Mouse (Mus musculus) CH12.LX (cell line): ENCODE measurements around the gene Dnajc7. TPM values are rescaled to one million over a fixed set of nuclear protein-coding genes. Genes with fewer than 3 reads are reported as not detected.
A peak's percentile ranks its signal among the peaks of the same experiment; 100 is the strongest.

Source experiments
- DNase-seq: peaks from one replicate; pipeline ENCODE4 v3.0.0-alpha.2; 2013; ENCODE audit errors: extremely low read depth
- H3K27ac ChIP-seq: 2 replicates; pipeline ENCODE4 v1.5.1; 2012; ENCODE audit warnings: low read depth, mild to moderate bottlenecking, control low read depth, moderate library complexity; ENCODE audit not compliant: insufficient read depth
- H3K27me3 ChIP-seq: replicated peaks from 2 replicates; pipeline ENCODE3; 2012; ENCODE audit warnings: inconsistent platforms
- H3K36me3 ChIP-seq, 2 experiments: replicated peaks in 1 of 2; 2 replicates each; pipeline versions ENCODE3 to v1.6.1; 2012; ENCODE audit warnings: inconsistent platforms in 1 of 2, low read length in 1 of 2, mild to moderate bottlenecking in 1 of 2, mixed read lengths in 1 of 2, moderate library complexity in 1 of 2; ENCODE audit not compliant: control insufficient read depth in 1 of 2, insufficient read depth in 1 of 2
- H3K4me1 ChIP-seq, 2 experiments: 2 replicates each; pipeline ENCODE4 v1.6.1; 2012; ENCODE audit warnings: inconsistent platforms in 1 of 2, moderate library complexity in 1 of 2; ENCODE audit not compliant: insufficient read depth in 2 of 2, control insufficient read depth in 1 of 2
- H3K4me2 ChIP-seq: 2 replicates; pipeline ENCODE4 v1.6.1; 2012; ENCODE audit warnings: low read depth, mild to moderate bottlenecking, control low read depth; ENCODE audit not compliant: poor library complexity, insufficient read depth, severe bottlenecking
- H3K4me3 ChIP-seq, 3 experiments: fragments of 150-350 bp in 1 of 3; sonication (generic) in 1 of 3; replicated peaks in 1 of 3; 2 replicates each; pipeline versions ENCODE3 to v1.5.1; 2011 to 2012; ENCODE audit warnings: low read depth in 2 of 3, low read length in 2 of 3, mild to moderate bottlenecking in 2 of 3, moderate library complexity in 2 of 3, control low read depth in 1 of 3, improper control_type of control experiment in 1 of 3, inconsistent platforms in 1 of 3, mixed read lengths in 1 of 3; ENCODE audit not compliant: poor library complexity in 1 of 3
- H3K79me2 ChIP-seq: replicated peaks from 2 replicates; pipeline ENCODE4 v1.6.1; 2012; ENCODE audit warnings: mild to moderate bottlenecking, moderate library complexity; ENCODE audit not compliant: control insufficient read depth, poor library complexity, insufficient read depth, severe bottlenecking; ENCODE audit errors: extremely low read depth
- H3K9ac ChIP-seq: 2 replicates; pipeline ENCODE4 v1.6.1; 2012; ENCODE audit warnings: low read depth, mild to moderate bottlenecking, control low read depth, moderate library complexity; ENCODE audit not compliant: insufficient read depth
- H3K9me3 ChIP-seq: replicated peaks from 2 replicates; pipeline ENCODE3; 2012; ENCODE audit warnings: low read length, inconsistent platforms, mixed read lengths
- BHLHE40 ChIP-seq: IDR thresholded peaks from 2 replicates; pipeline ENCODE4 v1.6.1; 2011; ENCODE audit warnings: mild to moderate bottlenecking, low read depth, low read length, improper control_type of control experiment
- CHD1 ChIP-seq: IDR thresholded peaks from 2 replicates; pipeline ENCODE4 v1.6.1; 2012; ENCODE audit warnings: low read depth, low read length, improper control_type of control experiment, inconsistent platforms
- CHD2 ChIP-seq: IDR thresholded peaks from 2 replicates; pipeline ENCODE4 v1.6.1; 2011; ENCODE audit warnings: low read length, improper control_type of control experiment
- CTCF ChIP-seq, 2 experiments: IDR thresholded peaks in 1 of 2; conservative IDR thresholded peaks in 1 of 2; 2 replicates each; pipeline ENCODE4 v1.5.1; 2011 to 2012; ENCODE audit warnings: low read depth in 2 of 2, low read length in 2 of 2, improper control_type of control experiment in 1 of 2, inconsistent platforms in 1 of 2, mild to moderate bottlenecking in 1 of 2, moderate library complexity in 1 of 2
- E2F4 ChIP-seq: IDR thresholded peaks from 2 replicates; pipeline ENCODE4 v1.6.1; 2011; ENCODE audit warnings: low read depth, low read length, improper control_type of control experiment; ENCODE audit not compliant: insufficient replicate concordance
- ELF1 ChIP-seq: IDR thresholded peaks from 2 replicates; pipeline ENCODE4 v1.6.1; 2014; ENCODE audit warnings: low read depth, mild to moderate bottlenecking, inconsistent platforms, low read length, improper control_type of control experiment
- EP300 ChIP-seq: IDR thresholded peaks from 2 replicates; pipeline ENCODE4 v1.6.1; 2011; ENCODE audit warnings: low read length, improper control_type of control experiment
- ETS1 ChIP-seq: conservative IDR thresholded peaks from 2 replicates; pipeline ENCODE4 v1.6.1; 2012; ENCODE audit warnings: low read depth, mild to moderate bottlenecking, inconsistent platforms, low read length, improper control_type of control experiment, moderate library complexity
- IRF4 ChIP-seq: IDR thresholded peaks from 2 replicates; pipeline ENCODE4 v1.6.1; 2014; ENCODE audit warnings: low read depth, mild to moderate bottlenecking, inconsistent platforms, low read length, improper control_type of control experiment
- JUN ChIP-seq: IDR thresholded peaks from 2 replicates; pipeline ENCODE4 v1.6.1; 2011; ENCODE audit warnings: low read depth, mild to moderate bottlenecking, low read length, improper control_type of control experiment, moderate library complexity; ENCODE audit not compliant: insufficient read depth
- MAZ ChIP-seq: IDR thresholded peaks from 2 replicates; pipeline ENCODE4 v1.6.1; 2012; ENCODE audit warnings: low read depth, mild to moderate bottlenecking, inconsistent platforms, low read length, improper control_type of control experiment, moderate library complexity
- MEF2A ChIP-seq: IDR thresholded peaks from 2 replicates; pipeline ENCODE4 v1.6.1; 2014; ENCODE audit warnings: low read depth, mild to moderate bottlenecking, inconsistent platforms, low read length, improper control_type of control experiment, borderline replicate concordance
- MYC ChIP-seq: IDR thresholded peaks from 2 replicates; pipeline ENCODE4 v1.6.1; 2011; ENCODE audit warnings: low read depth, mild to moderate bottlenecking, improper control_type of control experiment, low read length
- NELFE ChIP-seq: IDR thresholded peaks from 2 replicates; pipeline ENCODE4 v1.6.1; 2011; ENCODE audit warnings: low read depth, low read length, improper control_type of control experiment
- NRF1 ChIP-seq: IDR thresholded peaks from 2 replicates; pipeline ENCODE4 v1.6.1; 2014; ENCODE audit warnings: low read depth, mild to moderate bottlenecking, inconsistent platforms, low read length, improper control_type of control experiment, moderate library complexity
- POLR2A ChIP-seq: IDR thresholded peaks from 2 replicates; pipeline ENCODE4 v1.6.1; 2011; ENCODE audit warnings: low read depth, mild to moderate bottlenecking, improper control_type of control experiment, low read length
- RCOR1 ChIP-seq: conservative IDR thresholded peaks from 2 replicates; pipeline ENCODE4 v1.6.1; 2012; ENCODE audit warnings: low read depth, mild to moderate bottlenecking, inconsistent platforms, low read length, improper control_type of control experiment
- SIN3A ChIP-seq: IDR thresholded peaks from 2 replicates; pipeline ENCODE4 v1.6.1; 2012; ENCODE audit warnings: low read length, improper control_type of control experiment, inconsistent platforms
- SMC3 ChIP-seq: IDR thresholded peaks from 2 replicates; pipeline ENCODE4 v1.6.1; 2011; ENCODE audit warnings: low read depth, low read length, improper control_type of control experiment
- TBP ChIP-seq: conservative IDR thresholded peaks from 2 replicates; pipeline ENCODE4 v1.6.1; 2011; ENCODE audit warnings: low read depth, low read length, improper control_type of control experiment
- TCF12 ChIP-seq: IDR thresholded peaks from 2 replicates; pipeline ENCODE4 v1.6.1; 2014; ENCODE audit warnings: low read depth, mild to moderate bottlenecking, inconsistent platforms, low read length, improper control_type of control experiment
- UBTF ChIP-seq: IDR thresholded peaks from 2 replicates; pipeline ENCODE4 v1.6.1; 2012; ENCODE audit warnings: low read depth, mild to moderate bottlenecking, inconsistent platforms, low read length, improper control_type of control experiment, moderate library complexity
- USF1 ChIP-seq: IDR thresholded peaks from 2 replicates; pipeline ENCODE4 v1.6.1; 2014; ENCODE audit warnings: low read depth, mild to moderate bottlenecking, inconsistent platforms, low read length, improper control_type of control experiment
- ZKSCAN1 ChIP-seq: IDR thresholded peaks from 2 replicates; pipeline ENCODE4 v1.6.1; 2012; ENCODE audit warnings: low read depth, inconsistent platforms, low read length, improper control_type of control experiment, borderline replicate concordance
- dilution Hi-C: fragments of 300-500 bp; cut with MboI; formaldehyde crosslinking; loops from 2 replicates; pipeline ENCODE4 v1.14.3; 2020; ENCODE audit warnings: low sequenced_read_pairs; ENCODE audit not compliant: extremely low pct_unique_long_range_greater_than_20kb, extremely low pct_ligation_motif_present
- in situ Hi-C: fragments of 300-500 bp; cut with MboI; formaldehyde crosslinking; loops from 3 replicates; pipeline ENCODE4 v1.14.3; 2019; ENCODE audit warnings: low sequenced_read_pairs, low pct_ligation_motif_present, low pct_unique_long_range_greater_than_20kb, mixed read lengths
- polyA plus RNA-seq: library from polyadenylated mRNA; unstranded; fragments of >175 nt; gene quantifications from 2 replicates; pipeline ENCODE4 v1.2.1, GENCODE M21; 2012; ENCODE audit warnings: low read depth; ENCODE audit not compliant: insufficient read length
- total RNA-seq, 2 experiments: library from RNA; depleted of rRNA; stranded (reverse); fragments of 300-350 nt in 1 of 2; fragments of >200 nt in 1 of 2; gene quantifications; 2 replicates each; pipeline ENCODE4 v1.2.3; 2012 to 2014

Gene Dnajc7
- total and polyA plus RNA-seq, 3 experiments, result 123 to 455 (median 249) TPM

DNA sequence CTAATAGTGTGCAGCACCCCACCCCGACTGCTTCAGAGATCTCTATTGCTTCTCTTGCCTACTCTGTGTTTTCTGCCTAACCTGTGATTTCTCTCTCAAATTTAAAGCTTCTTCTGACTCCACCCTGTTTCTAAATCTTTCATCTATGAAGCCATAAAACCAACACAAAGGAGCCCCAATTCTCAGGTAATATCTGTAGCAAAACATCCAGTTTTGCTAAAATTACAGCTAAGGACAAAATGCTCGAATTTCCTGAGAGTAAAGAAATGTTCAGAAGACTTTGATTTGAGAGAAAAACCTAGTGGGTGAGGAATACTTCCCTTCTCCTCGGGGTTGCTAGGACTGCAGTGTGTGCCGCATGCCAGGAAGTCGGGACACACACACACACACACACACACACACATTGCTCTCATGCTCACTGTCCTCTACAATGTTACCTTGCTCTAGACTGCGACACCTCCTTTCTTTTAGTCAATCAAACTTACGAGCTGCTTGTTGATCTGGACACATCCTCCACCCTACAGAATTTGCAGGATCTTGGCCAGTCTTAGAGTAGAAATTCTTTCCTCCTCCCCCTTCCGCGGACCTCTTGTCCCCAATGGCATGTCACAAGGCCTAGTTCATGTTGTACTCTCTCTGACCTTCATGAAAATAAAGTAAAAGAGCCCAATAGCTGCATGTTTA lies 9.8 kb downstream of the Dnajc7 start:
- H3K4me2 ChIP-seq, result peak overlapping the region; percentile 91
- dilution Hi-C loops, result no loop called here
- TF ChIP-seq IRF4, result peak; percentile 35; the same call in 1 of the 2 replicates
- TF ChIP-seq BHLHE40, result 0 out of 2 replicates have a peak, but pooled peaks have one; percentile 12
- TF ChIP-seq CHD2, result no peak
- TF ChIP-seq EP300, result peak; percentile 22; the same call in 1 of the 2 replicates
- TF ChIP-seq RCOR1, result no peak
- TF ChIP-seq TBP, result 0 out of 2 replicates have a peak, but pooled peaks have one; percentile 4
- TF ChIP-seq, all 38 proteins: peak for 4
- H3K4me1 ChIP-seq, result peaks cover 22 to 90% of the 10 kb centered on the region in 2 experiments
- no peaks in the 10 kb centered on the region for H3K9me3 ChIP-seq
- peak overlapping the region; percentile 88 for H3K27ac ChIP-seq
- in situ Hi-C loops, result no loop called here
- H3K79me2 ChIP-seq, result peaks cover 100% of the 10 kb centered on the region
- DNase-seq, result no peak
- H3K27me3 ChIP-seq, result no peaks in the 10 kb centered on the region
- no peak overlapping the region for H3K4me3 ChIP-seq
- H3K9ac ChIP-seq, result peak overlapping the region; percentile 65
- H3K36me3 ChIP-seq, result peaks cover 5 to 69% of the 10 kb centered on the region in 2 experiments

DNA sequence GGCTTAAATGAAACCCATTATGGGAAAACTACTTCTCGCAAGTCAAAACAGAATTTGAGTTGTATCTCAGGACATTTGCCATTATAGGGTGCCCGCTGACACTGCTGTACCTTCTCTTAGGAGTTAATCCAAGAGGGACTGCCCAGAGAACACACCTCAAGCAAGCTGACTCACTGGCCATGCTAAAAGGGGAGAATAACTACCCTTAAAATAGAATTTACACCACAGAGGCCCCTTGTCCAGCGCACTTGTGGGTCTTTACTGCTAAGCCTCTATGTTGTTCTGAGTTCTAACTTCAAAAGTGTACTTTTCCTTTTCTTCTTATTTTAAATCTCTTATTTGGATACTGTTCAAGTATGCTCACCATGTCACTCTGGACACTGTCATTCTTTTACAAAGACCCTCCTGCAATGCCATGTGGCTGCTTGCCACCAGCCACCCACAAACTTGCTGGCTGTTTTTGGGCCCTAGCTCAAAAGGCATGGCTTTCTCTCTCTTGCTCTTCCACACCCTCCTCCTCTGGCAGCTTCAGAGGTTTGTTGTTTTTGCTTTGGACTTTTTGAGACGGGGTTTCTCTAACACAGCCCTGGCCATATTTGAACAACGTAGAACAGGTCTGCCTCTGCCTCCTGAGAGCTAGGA lies 10.5 kb downstream of the Dnajc7 start:
- in situ Hi-C loops, result no loop called here

More for the DNA sequence above, 10.5 kb downstream of the Dnajc7 start:
- H3K79me2 ChIP-seq, result peaks cover 100% of the 10 kb centered on the region
- H3K4me1 ChIP-seq, result peaks cover 22 to 88% of the 10 kb centered on the region in 2 experiments
- H3K9ac ChIP-seq, result peak overlapping the region; percentile 65
- H3K4me3 ChIP-seq, result no peak overlapping the region
- TF ChIP-seq MAZ, result no peak
- no peak for TF ChIP-seq USF1
- TF ChIP-seq MEF2A, result peak; percentile 99
- TF ChIP-seq SIN3A, result peak; percentile 33; the same call in 1 of the 2 replicates
- no peak for TF ChIP-seq E2F4
- peak; percentile 48; the same call in 1 of the 2 replicates for TF ChIP-seq IRF4
- peak; percentile 68 for TF ChIP-seq ETS1
- no peak; the same call in 1 of the 2 replicates for TF ChIP-seq JUN
- TF ChIP-seq ZKSCAN1, result no peak
- TF ChIP-seq CHD2, result no peak
- no peak for TF ChIP-seq CTCF (conservative IDR thresholded peaks at IDR 0.05 in 1 of 2, IDR thresholded peaks at IDR 0.05 in 1 of 2; ENCODE audit: low read depth in 2 of 2, low read length in 2 of 2)
- no peak for TF ChIP-seq NRF1
- 0 out of 2 replicates have a peak, but pooled peaks have one; percentile 70 for TF ChIP-seq MYC
- no peak for TF ChIP-seq CHD1
- TF ChIP-seq UBTF, result no peak
- TF ChIP-seq BHLHE40, result peak; percentile 39; the same call in 1 of the 2 replicates
- TF ChIP-seq SMC3, result no peak
- TF ChIP-seq RCOR1, result no peak
- TF ChIP-seq NELFE, result no peak
- 0 out of 2 replicates have a peak, but pooled peaks have one; percentile 28 for TF ChIP-seq EP300
- TF ChIP-seq ELF1, result no peak
- no peak; the same call in 1 of the 2 replicates for TF ChIP-seq POLR2A
- TF ChIP-seq TBP, result peak; percentile 48; the same call in 1 of the 2 replicates
- TF ChIP-seq TCF12, result peak; percentile 48; the same call in 1 of the 2 replicates
- dilution Hi-C loops, result no loop called here
- H3K27me3 ChIP-seq, result no peaks in the 10 kb centered on the region
- no peaks in the 10 kb centered on the region for H3K9me3 ChIP-seq
- peaks cover 5 to 69% of the 10 kb centered on the region in 2 experiments for H3K36me3 ChIP-seq
- peak overlapping the region; percentile 88 for H3K27ac ChIP-seq
- peak overlapping the region; percentile 91 for H3K4me2 ChIP-seq
- no peak for DNase-seq
